Mouse (Mus musculus): ENCODE measurements around the gene Sft2d2. TPM values are rescaled to one million over a fixed set of nuclear protein-coding genes. Genes with fewer than 3 reads are reported as not detected.

Sft2d2 gene
- polyA plus RNA-seq, 1 experiment from 2014 or later: 9.8 TPM

GRCm38 (mm10) chr1:165164920-165165319 is 29.3 kb downstream of the Sft2d2 start:
- Histone ChIP-seq H3K27me3 (ENCODE audit: control insufficient read depth, insufficient read depth, low read depth, low read length) (no peaks in the 10 kb centered on the region), H3K9ac (ENCODE audit: low read depth, low read length) (no peak overlapping the region), H3K36me3 (ENCODE audit: control insufficient read depth, insufficient read depth) (no peaks in the 10 kb centered on the region), H3K4me1 (ENCODE audit: control insufficient read depth, low read depth, low read length) (no peaks in the 10 kb centered on the region), H3K27ac (ENCODE audit: low read length) (no peak overlapping the region), H3K4me2 (ENCODE audit: low read depth, low read length) (no peak overlapping the region), H3K4me3 (ENCODE audit: low read depth, low read length) (no peak overlapping the region), H3K9me3 (replicated peaks; ENCODE audit: control insufficient read depth, low read length) (no peaks in the 10 kb centered on the region)
- ATAC-seq (ENCODE audit: low read depth): no peak
- 71% methylated on average over 6 of the region's 6 CpGs for WGBS (ENCODE audit: insufficient replicate concordance)

- Histone ChIP-seq H3K9me3 (replicated peaks; ENCODE audit: control insufficient read depth, low read length) (no peaks in the 10 kb centered on the region), H3K9ac (ENCODE audit: low read depth, low read length) (no peak within 1 kb of the TSS), H3K27ac (ENCODE audit: low read length) (no peak within 1 kb of the TSS), H3K27me3 (ENCODE audit: control insufficient read depth, insufficient read depth, low read depth, low read length) (no peaks in the 10 kb centered on the region), H3K36me3 (ENCODE audit: control insufficient read depth, insufficient read depth) (no peaks in the 10 kb centered on the region), H3K4me1 (ENCODE audit: control insufficient read depth, low read depth, low read length) (no peaks in the 10 kb centered on the region), H3K4me3 (ENCODE audit: low read depth, low read length) (no peak within 1 kb of the TSS), H3K4me2 (ENCODE audit: low read depth, low read length) (no peak within 1 kb of the TSS)
- 68% methylated on average over 8 of the region's 8 CpGs for WGBS (ENCODE audit: insufficient replicate concordance)
- no peak for ATAC-seq (ENCODE audit: low read depth)
Observed at GRCm38 (mm10) chr1:165160723-165161405, 33.4 kb downstream of the Sft2d2 start, which contains the start of gene Tbx19. Gene Tbx19 (minus strand): TSS chr1:165160773.

- Histone ChIP-seq H3K4me1 (ENCODE audit: control insufficient read depth, low read depth, low read length) (no peaks in the 10 kb centered on the region), H3K27me3 (ENCODE audit: control insufficient read depth, insufficient read depth, low read depth, low read length) (no peaks in the 10 kb centered on the region), H3K36me3 (ENCODE audit: control insufficient read depth, insufficient read depth) (no peaks in the 10 kb centered on the region), H3K4me2 (ENCODE audit: low read depth, low read length) (no peak overlapping the region), H3K9me3 (replicated peaks; ENCODE audit: control insufficient read depth, low read length) (no peaks in the 10 kb centered on the region), H3K4me3 (ENCODE audit: low read depth, low read length) (no peak overlapping the region), H3K27ac (ENCODE audit: low read length) (no peak overlapping the region), H3K9ac (ENCODE audit: low read depth, low read length) (no peak overlapping the region)
- ATAC-seq (ENCODE audit: low read depth): no peak
- 66% methylated on average over 10 of the region's 10 CpGs for WGBS (ENCODE audit: insufficient replicate concordance)
Observed at GRCm38 (mm10) chr1:165158841-165159240, 35.4 kb downstream of the Sft2d2 start.

- H3K27me3 ChIP-seq (ENCODE audit: control insufficient read depth, insufficient read depth, low read depth, low read length): no peaks in the 10 kb centered on the region
- 29% methylated on average over 4 of the region's 4 CpGs for WGBS (ENCODE audit: insufficient replicate concordance)
- no peaks in the 10 kb centered on the region for H3K36me3 ChIP-seq (ENCODE audit: control insufficient read depth, insufficient read depth)
- no peak overlapping the region for H3K9ac ChIP-seq (ENCODE audit: low read depth, low read length)
- H3K4me2 ChIP-seq (ENCODE audit: low read depth, low read length): no peak overlapping the region
- H3K27ac ChIP-seq (ENCODE audit: low read length): no peak overlapping the region
- ATAC-seq (ENCODE audit: low read depth): no peak
- no peaks in the 10 kb centered on the region for H3K9me3 ChIP-seq (replicated peaks; ENCODE audit: control insufficient read depth, low read length)
- H3K4me1 ChIP-seq (ENCODE audit: control insufficient read depth, low read depth, low read length): no peaks in the 10 kb centered on the region
- no peak overlapping the region for H3K4me3 ChIP-seq (ENCODE audit: low read depth, low read length)
Observed at GRCm38 (mm10) chr1:165154162-165154561, 40.1 kb downstream of the Sft2d2 start.

- no peak for ATAC-seq (ENCODE audit: low read depth)
- Histone ChIP-seq H3K4me3 (ENCODE audit: low read depth, low read length) (no peak overlapping the region), H3K27me3 (ENCODE audit: control insufficient read depth, insufficient read depth, low read depth, low read length) (no peaks in the 10 kb centered on the region), H3K36me3 (ENCODE audit: control insufficient read depth, insufficient read depth) (no peaks in the 10 kb centered on the region), H3K9ac (ENCODE audit: low read depth, low read length) (no peak overlapping the region), H3K4me1 (ENCODE audit: control insufficient read depth, low read depth, low read length) (no peaks in the 10 kb centered on the region), H3K4me2 (ENCODE audit: low read depth, low read length) (no peak overlapping the region), H3K27ac (ENCODE audit: low read length) (no peak overlapping the region), H3K9me3 (replicated peaks; ENCODE audit: control insufficient read depth, low read length) (no peaks in the 10 kb centered on the region)
- WGBS (ENCODE audit: insufficient replicate concordance): 42% methylated on average over 8 of the region's 8 CpGs
Observed at GRCm38 (mm10) chr1:165151216-165151615, 43.0 kb downstream of the Sft2d2 start.

- Histone ChIP-seq H3K27me3 (ENCODE audit: control insufficient read depth, insufficient read depth, low read depth, low read length) (no peaks in the 10 kb centered on the region), H3K4me3 (ENCODE audit: low read depth, low read length) (no peak overlapping the region), H3K9me3 (replicated peaks; ENCODE audit: control insufficient read depth, low read length) (no peaks in the 10 kb centered on the region), H3K4me2 (ENCODE audit: low read depth, low read length) (no peak overlapping the region), H3K9ac (ENCODE audit: low read depth, low read length) (no peak overlapping the region), H3K4me1 (ENCODE audit: control insufficient read depth, low read depth, low read length) (no peaks in the 10 kb centered on the region), H3K27ac (ENCODE audit: low read length) (no peak overlapping the region), H3K36me3 (ENCODE audit: control insufficient read depth, insufficient read depth) (no peaks in the 10 kb centered on the region)
- ATAC-seq (ENCODE audit: low read depth): no peak
- WGBS (ENCODE audit: insufficient replicate concordance): 73% methylated on average over 12 of the region's 12 CpGs
Observed at GRCm38 (mm10) chr1:165142343-165142916, 51.8 kb downstream of the Sft2d2 start.

GRCm38 (mm10) chr1:165140227-165140626 is 54.0 kb downstream of the Sft2d2 start:
- Histone ChIP-seq H3K4me1 (ENCODE audit: control insufficient read depth, low read depth, low read length) (no peaks in the 10 kb centered on the region), H3K4me2 (ENCODE audit: low read depth, low read length) (no peak overlapping the region), H3K9ac (ENCODE audit: low read depth, low read length) (no peak overlapping the region), H3K4me3 (ENCODE audit: low read depth, low read length) (no peak overlapping the region), H3K27me3 (ENCODE audit: control insufficient read depth, insufficient read depth, low read depth, low read length) (no peaks in the 10 kb centered on the region), H3K36me3 (ENCODE audit: control insufficient read depth, insufficient read depth) (no peaks in the 10 kb centered on the region), H3K9me3 (replicated peaks; ENCODE audit: control insufficient read depth, low read length) (no peaks in the 10 kb centered on the region), H3K27ac (ENCODE audit: low read length) (no peak overlapping the region)
- WGBS (ENCODE audit: insufficient replicate concordance): 23% methylated on average over 3 of the region's 3 CpGs
- no peak for ATAC-seq (ENCODE audit: low read depth)

- 14% methylated on average over 2 of the region's 2 CpGs for WGBS (ENCODE audit: insufficient replicate concordance)
- H3K4me2 ChIP-seq (ENCODE audit: low read depth, low read length): no peak overlapping the region
- ATAC-seq (ENCODE audit: low read depth): no peak
Observed at GRCm38 (mm10) chr1:165133858-165134257, 60.4 kb downstream of the Sft2d2 start.

GRCm38 (mm10) chr1:165133279-165133678 is 61.0 kb downstream of the Sft2d2 start:
- WGBS (ENCODE audit: insufficient replicate concordance): 53% methylated on average over 5 of the region's 5 CpGs
- Histone ChIP-seq H3K4me3 (ENCODE audit: low read depth, low read length) (no peak overlapping the region), H3K9me3 (replicated peaks; ENCODE audit: control insufficient read depth, low read length) (no peaks in the 10 kb centered on the region), H3K27ac (ENCODE audit: low read length) (no peak overlapping the region), H3K27me3 (ENCODE audit: control insufficient read depth, insufficient read depth, low read depth, low read length) (no peaks in the 10 kb centered on the region), H3K36me3 (ENCODE audit: control insufficient read depth, insufficient read depth) (no peaks in the 10 kb centered on the region), H3K9ac (ENCODE audit: low read depth, low read length) (no peak overlapping the region), H3K4me2 (ENCODE audit: low read depth, low read length) (no peak overlapping the region), H3K4me1 (ENCODE audit: control insufficient read depth, low read depth, low read length) (no peaks in the 10 kb centered on the region)
- no peak for ATAC-seq (ENCODE audit: low read depth)

More at GRCm38 (mm10) chr1:165133858-165134257, 60.4 kb downstream of the Sft2d2 start:
- Histone ChIP-seq H3K27ac (ENCODE audit: low read length) (no peak overlapping the region), H3K9me3 (replicated peaks; ENCODE audit: control insufficient read depth, low read length) (no peaks in the 10 kb centered on the region), H3K9ac (ENCODE audit: low read depth, low read length) (no peak overlapping the region), H3K36me3 (ENCODE audit: control insufficient read depth, insufficient read depth) (no peaks in the 10 kb centered on the region), H3K4me3 (ENCODE audit: low read depth, low read length) (no peak overlapping the region), H3K27me3 (ENCODE audit: control insufficient read depth, insufficient read depth, low read depth, low read length) (no peaks in the 10 kb centered on the region), H3K4me1 (ENCODE audit: control insufficient read depth, low read depth, low read length) (no peaks in the 10 kb centered on the region)

Data from liver, embryonic 16.5 days (tissue).